Mouse (Mus musculus): ENCODE results near the gene Tmem45b. TPM values are rescaled to one million over a fixed set of nuclear protein-coding genes. Genes with fewer than 3 reads are reported as not detected.
A peak's percentile ranks its signal among the peaks of the same experiment; 100 is the strongest.

Gene Tmem45b
- polyA plus RNA-seq, 1 experiment from 2014 or later, result 1.7 TPM

DNA sequence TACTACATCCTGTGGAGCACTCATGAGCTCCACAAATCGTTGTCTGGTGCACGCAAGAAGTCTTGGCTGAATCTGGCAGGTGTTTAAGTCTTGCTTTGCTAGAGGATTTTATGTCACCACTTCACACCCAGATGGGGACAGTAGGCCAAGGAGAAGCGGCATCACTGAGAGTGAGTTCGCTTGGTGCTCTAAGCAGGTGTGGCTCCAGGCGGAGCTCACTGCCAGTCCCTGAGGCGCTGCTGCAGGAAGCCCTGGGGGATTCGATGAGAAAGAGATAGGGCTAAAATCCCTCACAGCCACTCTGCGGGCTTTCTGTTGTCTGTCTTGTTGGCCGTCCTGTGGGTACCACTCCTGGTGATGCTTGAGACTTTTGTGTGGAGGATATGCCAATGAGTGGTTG is 34.3 kb downstream of the Tmem45b start:
- WGBS, result 68% methylated on average over 9 of the region's 9 CpGs

DNA sequence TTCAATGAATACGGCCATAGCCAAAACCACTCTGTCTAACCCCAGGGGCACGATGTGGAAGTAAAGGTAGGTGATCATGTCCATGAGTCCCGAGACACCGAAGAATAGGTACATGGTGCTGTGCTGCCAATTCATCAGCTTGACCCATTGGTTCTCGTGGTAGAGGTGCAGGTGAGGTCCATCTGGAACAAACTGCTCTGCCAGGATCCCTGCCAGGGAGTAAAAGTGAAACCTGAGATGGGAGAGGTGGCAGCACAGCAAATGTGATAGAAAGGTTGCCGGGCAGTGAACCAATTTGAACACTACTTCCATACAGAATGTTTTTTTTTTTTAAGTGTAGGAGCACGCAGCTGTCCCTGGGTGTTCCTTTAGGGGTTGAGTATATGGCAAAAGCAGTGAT is 35.3 kb downstream of the Tmem45b start:
- DNase-seq (ENCODE audit: low spot score) (no peak), ATAC-seq (ENCODE audit: low read depth) (no peak)
- Histone ChIP-seq H3K9ac (ENCODE audit: low read depth, low read length) (no peak overlapping the region), H3K4me3 (ENCODE audit: low read depth, low read length) (no peak overlapping the region), H3K4me1 (ENCODE audit: control insufficient read depth, insufficient read depth, low read length) (no peaks in the 10 kb centered on the region), H3K9me3 (ENCODE audit: control insufficient read depth, low read length) (no peaks in the 10 kb centered on the region), H3K4me2 (ENCODE audit: low read depth, low read length) (no peak overlapping the region), H3K27ac (replicated peaks; ENCODE audit: low read depth, low read length) (no peak overlapping the region), H3K36me3 (ENCODE audit: control insufficient read depth, insufficient read depth, low read length) (peaks cover 3% of the 10 kb centered on the region; the same call in 1 of the 2 replicates), H3K27me3 (replicated peaks; ENCODE audit: control insufficient read depth, insufficient read depth, low read length) (no peaks in the 10 kb centered on the region)
- WGBS, result 79% methylated on average over 7 of the region's 7 CpGs

More for the DNA sequence above, 34.3 kb downstream of the Tmem45b start:
- Histone ChIP-seq H3K36me3 (ENCODE audit: control insufficient read depth, insufficient read depth, low read length) (no peaks in the 10 kb centered on the region), H3K9me3 (ENCODE audit: control insufficient read depth, low read length) (no peaks in the 10 kb centered on the region), H3K4me3 (ENCODE audit: low read depth, low read length) (no peak overlapping the region), H3K4me2 (ENCODE audit: low read depth, low read length) (no peak overlapping the region), H3K4me1 (ENCODE audit: control insufficient read depth, insufficient read depth, low read length) (no peaks in the 10 kb centered on the region), H3K9ac (ENCODE audit: low read depth, low read length) (no peak overlapping the region), H3K27ac (replicated peaks; ENCODE audit: low read depth, low read length) (no peak overlapping the region), H3K27me3 (replicated peaks; ENCODE audit: control insufficient read depth, insufficient read depth, low read length) (no peaks in the 10 kb centered on the region)
- no peak for DNase-seq (ENCODE audit: low spot score)
- ATAC-seq (ENCODE audit: low read depth), result no peak

- Histone ChIP-seq H3K4me3 (ENCODE audit: low read depth, low read length) (no peak overlapping the region), H3K36me3 (ENCODE audit: control insufficient read depth, insufficient read depth, low read length) (peaks cover 63% of the 10 kb centered on the region), H3K27me3 (replicated peaks; ENCODE audit: control insufficient read depth, insufficient read depth, low read length) (no peaks in the 10 kb centered on the region), H3K4me2 (ENCODE audit: low read depth, low read length) (no peak overlapping the region), H3K27ac (replicated peaks; ENCODE audit: low read depth, low read length) (no peak overlapping the region), H3K4me1 (ENCODE audit: control insufficient read depth, insufficient read depth, low read length) (no peaks in the 10 kb centered on the region), H3K9me3 (ENCODE audit: control insufficient read depth, low read length) (no peaks in the 10 kb centered on the region), H3K9ac (ENCODE audit: low read depth, low read length) (no peak overlapping the region)
- no peak for ATAC-seq (ENCODE audit: low read depth)
- DNase-seq (ENCODE audit: low spot score), result no peak
- 87% methylated on average over 5 of the region's 5 CpGs for WGBS
Measured at GRCm38 (mm10) chr9:31422143-31422542, 42.1 kb downstream of the Tmem45b start.

GRCm38 (mm10) chr9:31418821-31419220 is 45.4 kb downstream of the Tmem45b start:
- peaks cover 91% of the 10 kb centered on the region for H3K36me3 ChIP-seq (ENCODE audit: control insufficient read depth, insufficient read depth, low read length)
- H3K9me3 ChIP-seq (ENCODE audit: control insufficient read depth, low read length), result no peaks in the 10 kb centered on the region
- WGBS, result 100% methylated on average over 1 of the region's 1 CpGs
- no peak overlapping the region for H3K27ac ChIP-seq (replicated peaks; ENCODE audit: low read depth, low read length)
- no peaks in the 10 kb centered on the region for H3K27me3 ChIP-seq (replicated peaks; ENCODE audit: control insufficient read depth, insufficient read depth, low read length)
- no peak for ATAC-seq (ENCODE audit: low read depth)
- H3K4me2 ChIP-seq (ENCODE audit: low read depth, low read length), result no peak overlapping the region
- no peak for DNase-seq (ENCODE audit: low spot score)
- H3K9ac ChIP-seq (ENCODE audit: low read depth, low read length), result no peak overlapping the region
- no peak overlapping the region for H3K4me3 ChIP-seq (ENCODE audit: low read depth, low read length)
- no peaks in the 10 kb centered on the region for H3K4me1 ChIP-seq (ENCODE audit: control insufficient read depth, insufficient read depth, low read length)

DNA sequence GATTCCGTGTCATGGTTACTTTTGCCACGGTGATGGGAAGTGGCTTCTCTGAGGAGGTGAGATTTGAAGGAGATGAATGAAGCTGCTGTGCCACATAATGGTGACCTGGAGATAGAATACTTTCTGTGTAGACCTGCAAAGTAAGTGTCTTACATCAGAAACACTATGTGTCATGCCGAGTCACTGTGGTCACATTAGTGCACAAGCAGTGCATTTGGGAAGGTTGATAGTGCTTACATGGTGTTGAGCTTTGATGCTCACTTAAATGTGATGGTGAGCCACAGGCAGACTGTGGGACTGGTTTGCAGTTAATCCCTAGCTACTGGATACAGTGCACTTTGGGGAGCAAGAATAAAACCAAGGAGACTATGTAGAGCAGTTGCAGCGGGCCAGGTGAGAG is 52.1 kb downstream of the Tmem45b start:
- H3K4me2 ChIP-seq (ENCODE audit: low read depth, low read length), result no peak overlapping the region
- H3K36me3 ChIP-seq (ENCODE audit: control insufficient read depth, insufficient read depth, low read length), result peaks cover 96% of the 10 kb centered on the region
- no peak for DNase-seq (ENCODE audit: low spot score)
- H3K4me3 ChIP-seq (ENCODE audit: low read depth, low read length), result no peak overlapping the region
- no peaks in the 10 kb centered on the region for H3K27me3 ChIP-seq (replicated peaks; ENCODE audit: control insufficient read depth, insufficient read depth, low read length)
- no peaks in the 10 kb centered on the region for H3K4me1 ChIP-seq (ENCODE audit: control insufficient read depth, insufficient read depth, low read length)
- no peaks in the 10 kb centered on the region for H3K9me3 ChIP-seq (ENCODE audit: control insufficient read depth, low read length)
- no peak overlapping the region for H3K27ac ChIP-seq (replicated peaks; ENCODE audit: low read depth, low read length)
- H3K9ac ChIP-seq (ENCODE audit: low read depth, low read length), result no peak overlapping the region
- WGBS, result 95% methylated on average over 4 of the region's 4 CpGs
- ATAC-seq (ENCODE audit: low read depth), result no peak

GRCm38 (mm10) chr9:31405217-31405616 is 59.0 kb downstream of the Tmem45b start:
- 62% methylated on average over 6 of the region's 6 CpGs for WGBS
- H3K27ac ChIP-seq (replicated peaks; ENCODE audit: low read depth, low read length), result no peak overlapping the region
- peaks cover 89% of the 10 kb centered on the region for H3K36me3 ChIP-seq (ENCODE audit: control insufficient read depth, insufficient read depth, low read length)
- H3K27me3 ChIP-seq (replicated peaks; ENCODE audit: control insufficient read depth, insufficient read depth, low read length), result no peaks in the 10 kb centered on the region
- H3K9me3 ChIP-seq (ENCODE audit: control insufficient read depth, low read length), result no peaks in the 10 kb centered on the region
- H3K4me3 ChIP-seq (ENCODE audit: low read depth, low read length), result no peak overlapping the region
- H3K4me2 ChIP-seq (ENCODE audit: low read depth, low read length), result no peak overlapping the region
- no peaks in the 10 kb centered on the region for H3K4me1 ChIP-seq (ENCODE audit: control insufficient read depth, insufficient read depth, low read length)
- DNase-seq (ENCODE audit: low spot score) (no peak), ATAC-seq (ENCODE audit: low read depth) (no peak)
- no peak overlapping the region for H3K9ac ChIP-seq (ENCODE audit: low read depth, low read length)

- no peaks in the 10 kb centered on the region for H3K27me3 ChIP-seq (replicated peaks; ENCODE audit: control insufficient read depth, insufficient read depth, low read length)
- no peak overlapping the region for H3K4me3 ChIP-seq (ENCODE audit: low read depth, low read length)
- H3K4me1 ChIP-seq (ENCODE audit: control insufficient read depth, insufficient read depth, low read length), result no peaks in the 10 kb centered on the region
- no peak overlapping the region for H3K4me2 ChIP-seq (ENCODE audit: low read depth, low read length)
- no peaks in the 10 kb centered on the region for H3K9me3 ChIP-seq (ENCODE audit: control insufficient read depth, low read length)
- H3K36me3 ChIP-seq (ENCODE audit: control insufficient read depth, insufficient read depth, low read length), result peaks cover 87% of the 10 kb centered on the region
- 83% methylated on average over 2 of the region's 2 CpGs for whole genome bisulfite sequencing
- DNase-seq (ENCODE audit: low spot score) (no peak), ATAC-seq (ENCODE audit: low read depth) (no peak)
- no peak overlapping the region for H3K9ac ChIP-seq (ENCODE audit: low read depth, low read length)
- no peak overlapping the region for H3K27ac ChIP-seq (replicated peaks; ENCODE audit: low read depth, low read length)
Measured at GRCm38 (mm10) chr9:31404311-31404710, 60.0 kb downstream of the Tmem45b start.

DNA sequence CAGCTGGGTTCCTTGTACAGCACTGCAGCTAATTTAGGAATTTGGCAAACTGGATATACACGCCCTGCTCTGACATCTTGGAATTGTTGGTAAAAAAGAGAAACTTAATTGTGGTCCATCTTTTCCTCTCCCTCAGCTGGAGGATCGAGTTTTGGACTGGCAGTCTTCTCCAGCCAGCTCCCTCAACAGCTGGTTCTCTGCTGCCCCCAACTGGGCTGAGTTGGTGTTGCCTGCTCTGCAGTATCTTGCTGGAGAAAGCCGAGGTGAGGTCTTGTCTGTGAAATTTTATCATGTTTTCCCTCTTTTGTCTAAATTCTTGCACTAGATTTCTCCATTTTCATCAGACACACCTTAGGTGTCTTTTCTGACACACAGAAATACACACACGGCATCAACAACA is 63.8 kb downstream of the Tmem45b start:
- Histone ChIP-seq H3K9ac (ENCODE audit: low read depth, low read length) (no peak overlapping the region), H3K4me1 (ENCODE audit: control insufficient read depth, insufficient read depth, low read length) (no peaks in the 10 kb centered on the region), H3K27ac (replicated peaks; ENCODE audit: low read depth, low read length) (no peak overlapping the region), H3K4me3 (ENCODE audit: low read depth, low read length) (no peak overlapping the region), H3K4me2 (ENCODE audit: low read depth, low read length) (no peak overlapping the region), H3K27me3 (replicated peaks; ENCODE audit: control insufficient read depth, insufficient read depth, low read length) (no peaks in the 10 kb centered on the region), H3K9me3 (ENCODE audit: control insufficient read depth, low read length) (no peaks in the 10 kb centered on the region), H3K36me3 (ENCODE audit: control insufficient read depth, insufficient read depth, low read length) (peaks cover 92% of the 10 kb centered on the region)
- peak; percentile 57 for DNase-seq (ENCODE audit: low spot score)
- ATAC-seq (ENCODE audit: low read depth), result no peak
- WGBS, result 51% methylated on average over 4 of the region's 4 CpGs

DNA sequence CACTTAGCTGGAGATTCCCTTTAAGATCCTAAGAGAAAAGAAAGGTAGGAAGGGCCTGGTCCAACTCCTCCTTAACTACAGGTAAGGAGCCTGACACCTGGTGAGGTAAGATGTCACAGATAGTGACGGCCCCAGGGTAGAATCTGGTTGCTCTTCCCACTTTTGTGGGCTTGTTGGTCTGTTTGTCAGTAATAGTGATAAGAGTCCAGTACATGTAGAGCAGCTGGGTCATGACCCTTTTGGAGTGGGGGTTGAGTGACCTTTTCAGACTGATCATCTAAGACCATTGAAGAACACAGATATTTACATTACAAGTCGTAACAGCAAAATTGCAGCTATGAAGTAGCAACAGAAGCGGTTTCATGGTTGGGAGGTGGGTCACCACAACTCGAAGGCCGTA is 77.1 kb downstream of the Tmem45b start:
- Histone ChIP-seq H3K9ac (ENCODE audit: low read depth, low read length) (peak overlapping the region; percentile 86), H3K4me1 (ENCODE audit: control insufficient read depth, insufficient read depth, low read length) (peaks cover 8% of the 10 kb centered on the region; the same call in 1 of the 2 replicates), H3K36me3 (ENCODE audit: control insufficient read depth, insufficient read depth, low read length) (peaks cover 31% of the 10 kb centered on the region), H3K9me3 (ENCODE audit: control insufficient read depth, low read length) (no peaks in the 10 kb centered on the region), H3K4me2 (ENCODE audit: low read depth, low read length) (peak overlapping the region; percentile 84), H3K4me3 (ENCODE audit: low read depth, low read length) (peak overlapping the region; percentile 75), H3K27me3 (replicated peaks; ENCODE audit: control insufficient read depth, insufficient read depth, low read length) (no peaks in the 10 kb centered on the region), H3K27ac (replicated peaks; ENCODE audit: low read depth, low read length) (no peak overlapping the region)
- WGBS, result 84% methylated on average over 5 of the region's 5 CpGs
- DNase-seq (ENCODE audit: low spot score) (no peak), ATAC-seq (ENCODE audit: low read depth) (no peak)

All from embryonic facial prominence, embryonic 14.5 days (tissue).